ENCODE assay signal across 24 mouse cellular contexts in genomic region chr12:79493481-79493880, GRCm38 (mm10).
"Had no signal": no experiment of that assay in that cellular context is flagged by ENCODE, and none has a peak within 500 bp of the region (broad histone marks: within the 10 kb centered on the region; RNA-seq: fewer than 3 reads in every experiment).

No protein-coding gene starts in this region.

- H3K9me3 ChIP-seq: limb, embryonic 12.5 days; liver, embryonic 12.5 days; liver, embryonic 15.5 days; lung, embryonic 15.5 days; midbrain, embryonic 13.5 days; neural tube, embryonic 12.5 days; neural tube, embryonic 15.5 days; stomach, embryonic 15.5 days had no signal

- H3K4me1 ChIP-seq: liver, embryonic 12.5 days; liver, embryonic 15.5 days; lung, embryonic 15.5 days; midbrain, embryonic 13.5 days; neural tube, embryonic 12.5 days; stomach, embryonic 15.5 days had no signal

- DNase-seq: kidney, adult 2 months; kidney, postnatal 25 days; layer of hippocampus, adult 9-11 months; liver; lung, adult 18-20 months; lung, postnatal 14 days; right cerebral cortex, adult 18-20 months; right cerebral cortex, postnatal 14 days; right cerebral cortex, postnatal 4 days; thymus, adult 2 months; thymus, postnatal 14 days; thymus, postnatal 4 days had no signal

- H3K27ac ChIP-seq: kidney, postnatal 0 days; layer of hippocampus, adult 2 months; limb, embryonic 12.5 days; liver, embryonic 12.5 days; liver, embryonic 15.5 days; lung, embryonic 15.5 days; macrophage; midbrain, embryonic 13.5 days; neural tube, embryonic 12.5 days; neural tube, embryonic 15.5 days had no signal

- H3K27me3 ChIP-seq: limb, embryonic 12.5 days; liver, embryonic 12.5 days; liver, embryonic 15.5 days; lung, embryonic 15.5 days; midbrain, embryonic 13.5 days; neural tube, embryonic 12.5 days; neural tube, embryonic 15.5 days; stomach, embryonic 15.5 days had no signal

- H3K36me3 ChIP-seq: limb, embryonic 12.5 days; liver, embryonic 12.5 days; liver, embryonic 15.5 days; lung, embryonic 15.5 days; midbrain, embryonic 13.5 days; neural tube, embryonic 12.5 days; neural tube, embryonic 15.5 days; stomach, embryonic 15.5 days had no signal

- H3K9ac ChIP-seq: limb, embryonic 12.5 days; liver, embryonic 12.5 days; liver, embryonic 15.5 days; lung, embryonic 15.5 days; midbrain, embryonic 13.5 days; neural tube, embryonic 12.5 days; neural tube, embryonic 15.5 days; stomach, embryonic 15.5 days had no signal

- H3K4me2 ChIP-seq: limb, embryonic 12.5 days; liver, embryonic 12.5 days; liver, embryonic 15.5 days; lung, embryonic 15.5 days; midbrain, embryonic 13.5 days; neural tube, embryonic 12.5 days; neural tube, embryonic 15.5 days; stomach, embryonic 15.5 days had no signal

- ATAC-seq: intestine, postnatal 0 days; liver, embryonic 12.5 days; midbrain, embryonic 13.5 days had no signal

- H3K4me3 ChIP-seq: layer of hippocampus, adult 2 months; limb, embryonic 12.5 days; liver, embryonic 12.5 days; liver, embryonic 15.5 days; lung, embryonic 15.5 days; midbrain, embryonic 13.5 days; neural tube, embryonic 12.5 days; neural tube, embryonic 15.5 days; stomach, embryonic 15.5 days had no signal
